Mouse (Mus musculus): ENCODE data around the gene Ttc4.

Gene Ttc4

GRCm38 (mm10) chr4:106650833-106651527 lies 27.8 kb downstream of the Ttc4 start, which contains the start of gene Pars2:
Gene Pars2 (plus strand): TSS chr4:106651069.
- DNase-seq = peak; percentile 98

DNA sequence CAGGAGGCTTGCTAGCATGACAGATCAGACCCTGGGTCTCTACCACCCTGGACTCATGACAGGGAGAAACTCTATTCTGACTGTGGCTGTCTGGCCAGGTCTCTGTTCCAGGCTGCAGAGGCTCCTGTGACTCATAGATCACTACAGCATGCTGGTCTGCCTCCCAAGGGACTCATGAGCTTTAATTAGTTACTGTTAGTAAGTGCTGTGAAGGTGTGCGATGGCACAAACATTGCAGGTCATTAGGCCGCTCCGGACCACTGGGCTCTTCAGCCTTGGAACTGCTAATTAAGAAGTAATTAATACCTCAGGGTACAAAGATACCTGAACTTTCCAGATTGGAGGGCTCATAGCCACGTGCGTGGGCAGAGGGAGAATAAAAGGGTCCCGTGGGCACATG lies 31.6 kb downstream of the Ttc4 start:
- no peak for DNase-seq

DNA sequence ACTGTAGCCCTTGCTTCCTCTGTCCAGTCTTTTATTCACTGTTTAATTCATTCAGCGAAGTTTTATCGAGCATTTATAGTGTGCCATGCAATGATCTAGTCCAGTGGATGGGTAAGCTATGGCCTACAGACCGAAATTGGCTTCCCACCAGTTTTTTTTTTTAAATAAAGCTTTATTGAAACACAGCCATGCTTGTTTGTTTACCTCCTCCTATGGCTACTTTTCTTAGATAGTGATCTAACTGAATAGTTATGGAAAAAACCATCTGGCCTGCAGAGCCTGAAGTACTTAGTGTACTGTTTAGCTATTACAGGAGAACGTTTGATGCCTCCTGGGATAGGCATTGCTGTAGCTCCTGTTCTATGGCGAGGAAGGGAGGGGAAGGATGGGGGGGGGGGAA lies 32.9 kb downstream of the Ttc4 start:
- DNase-seq = no peak

- DNase-seq = no peak
Measured at GRCm38 (mm10) chr4:106644218-106644610, 34.5 kb downstream of the Ttc4 start.

GRCm38 (mm10) chr4:106643483-106644217 lies 35.1 kb downstream of the Ttc4 start:
- DNase-seq = no peak

DNA sequence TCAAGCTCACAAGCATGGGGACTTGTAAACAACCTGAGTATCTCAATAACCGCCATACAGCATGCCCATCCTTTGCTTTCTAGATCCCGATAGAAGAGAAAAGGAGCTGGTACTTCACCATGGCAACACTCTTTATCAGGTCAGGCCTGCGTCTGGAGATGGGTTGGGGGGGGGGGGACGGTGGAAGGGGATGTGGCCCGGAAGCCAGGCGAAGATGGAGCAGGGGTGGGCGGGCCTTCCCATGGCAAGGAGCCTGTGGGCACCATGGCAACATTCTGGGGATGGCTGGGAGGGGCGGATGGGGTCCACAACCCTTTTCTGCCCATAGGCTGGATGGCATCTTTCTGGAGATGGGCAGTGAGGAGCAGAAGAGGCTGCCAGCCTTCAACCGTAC lies 44.7 kb downstream of the Ttc4 start:
- no peak for DNase-seq

DNA sequence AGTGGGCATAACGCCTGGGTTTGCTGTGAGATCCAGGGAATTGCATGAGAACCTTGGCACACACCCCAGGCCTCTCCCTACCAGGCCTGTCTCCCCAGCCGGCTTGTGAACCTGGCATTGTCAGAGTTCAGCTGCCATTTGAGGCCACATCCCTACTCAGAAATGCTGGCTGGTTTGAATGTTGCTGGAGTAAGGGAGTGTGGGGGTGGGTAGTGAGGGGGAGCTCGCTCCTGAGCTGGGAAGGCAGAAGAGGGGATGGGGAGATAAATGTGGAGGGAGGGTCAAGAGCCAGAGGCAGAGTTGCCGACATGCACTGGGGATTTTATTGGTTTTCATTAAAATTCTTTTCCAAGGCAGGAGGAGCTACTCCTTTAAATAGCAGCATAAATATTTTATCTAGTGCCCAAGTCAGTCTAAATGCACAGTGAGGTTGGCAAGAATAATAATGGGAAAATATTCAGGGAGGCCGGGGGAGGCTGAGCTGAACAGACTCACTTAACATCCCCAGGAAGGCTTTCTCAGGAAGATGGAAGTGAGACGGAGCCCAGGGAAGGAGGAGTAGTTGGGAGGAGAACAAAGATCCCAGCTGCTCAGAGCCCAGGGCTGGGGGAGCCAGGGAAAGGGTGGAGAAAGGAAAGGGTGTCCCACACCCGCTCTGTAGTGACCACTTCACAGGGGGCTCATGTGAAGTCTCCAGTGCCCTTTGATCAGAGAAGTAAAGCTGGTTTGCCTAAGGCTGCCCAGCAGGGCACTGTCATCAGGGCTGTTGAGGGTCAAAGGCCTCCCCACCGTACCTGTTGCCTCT lies 45.3 kb downstream of the Ttc4 start:
- DNase-seq = no peak

GRCm38 (mm10) chr4:106632313-106632712 lies 46.4 kb downstream of the Ttc4 start:
- DNase-seq = no peak

DNA sequence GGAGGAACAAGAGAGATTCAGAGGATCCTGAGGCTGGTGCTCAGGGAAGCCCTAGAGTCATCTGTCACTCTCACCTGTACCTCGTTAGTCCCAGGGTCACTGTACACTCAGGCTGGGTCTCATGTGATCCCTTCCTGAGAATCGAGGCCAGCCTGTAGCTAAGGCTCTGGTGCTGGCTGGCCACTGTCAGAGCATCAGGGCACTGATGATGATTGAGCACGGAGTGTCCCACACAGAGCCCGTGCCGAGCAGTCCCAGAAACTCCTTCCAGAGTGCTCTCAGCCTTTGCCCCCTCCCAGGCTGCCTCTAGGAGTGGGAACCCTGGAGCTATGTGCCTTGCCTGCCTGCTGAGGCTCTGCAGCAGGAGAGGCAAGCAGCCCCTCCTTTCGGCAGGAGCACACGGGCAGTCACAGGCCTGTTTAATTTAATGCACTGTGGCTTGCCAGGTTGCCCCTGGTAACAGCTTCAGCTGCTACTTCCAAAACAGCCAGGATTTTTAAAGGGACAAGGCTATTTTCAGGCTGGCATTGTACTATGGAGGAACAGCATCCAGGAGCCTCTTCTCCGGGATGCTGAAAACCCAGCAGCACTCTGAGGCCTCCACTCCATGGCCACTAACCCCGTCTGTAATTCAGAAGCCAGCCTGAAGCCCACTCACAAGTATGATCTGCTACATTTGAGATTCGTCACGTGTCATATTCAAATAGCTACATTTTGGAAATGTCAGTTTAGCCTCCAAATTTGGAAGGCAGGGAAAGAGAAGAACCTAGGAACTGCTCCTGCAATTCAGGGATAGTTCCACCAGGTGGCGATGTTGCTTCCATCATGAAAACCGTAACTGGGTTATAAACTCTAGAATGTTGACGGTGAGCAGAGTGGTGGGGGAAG lies 48.2 kb downstream of the Ttc4 start:
- peak; percentile 88 for DNase-seq

DNA sequence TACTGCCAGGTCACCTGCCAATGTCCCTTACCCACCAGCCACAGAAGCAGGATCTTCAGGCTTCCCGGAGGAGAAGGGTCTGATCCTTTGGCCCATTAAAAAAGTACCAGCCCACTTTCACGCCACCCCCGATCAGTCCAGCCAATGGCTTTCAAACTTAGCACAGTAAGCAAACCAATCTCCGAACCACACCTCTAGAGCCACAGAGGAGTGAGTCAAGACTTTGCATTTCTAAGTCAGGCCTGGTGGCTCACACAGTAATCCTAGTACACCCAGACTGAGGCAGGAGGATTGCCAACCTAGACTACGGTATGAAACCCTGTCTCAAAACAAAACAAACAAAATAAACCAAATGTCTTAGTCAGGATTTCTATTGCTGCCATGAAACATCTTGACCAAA lies 49.4 kb downstream of the Ttc4 start:
- no peak for DNase-seq

DNA sequence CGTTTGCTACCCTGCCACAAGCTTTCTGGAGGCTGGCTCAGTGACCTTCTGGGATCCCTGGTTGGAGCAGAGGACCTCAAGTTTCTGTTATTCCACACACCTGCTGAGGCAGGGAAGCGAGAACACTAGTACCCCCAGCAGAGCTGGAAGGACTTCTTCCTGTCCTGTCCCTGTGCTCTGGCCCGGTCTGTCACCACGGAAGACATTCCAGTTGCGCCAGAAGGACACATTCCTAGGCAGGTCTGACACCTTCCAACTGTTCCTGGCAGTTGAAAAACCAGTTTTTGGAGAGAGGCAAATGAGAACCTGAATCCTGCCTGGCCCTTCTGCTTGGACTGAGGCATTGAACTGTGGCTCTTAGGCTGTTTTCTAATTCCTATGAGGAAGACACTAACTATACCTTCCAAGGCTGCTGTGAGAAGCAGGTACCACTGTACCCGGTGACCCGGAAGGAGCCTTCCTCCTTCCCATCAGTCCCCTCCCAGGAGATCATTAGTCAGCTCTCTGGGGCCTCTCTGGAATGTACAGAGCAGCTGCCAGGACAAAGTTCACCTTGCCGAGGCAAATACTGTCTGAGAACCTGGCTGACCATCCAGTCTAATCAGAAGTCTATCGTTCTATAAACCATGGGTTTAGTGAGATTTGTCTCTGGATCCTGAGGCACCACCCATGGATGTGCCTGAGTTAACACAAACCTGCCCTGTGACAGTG lies 49.9 kb downstream of the Ttc4 start:
- no peak for DNase-seq

GRCm38 (mm10) chr4:106627809-106628208 lies 50.9 kb downstream of the Ttc4 start:
- no peak for DNase-seq

DNA sequence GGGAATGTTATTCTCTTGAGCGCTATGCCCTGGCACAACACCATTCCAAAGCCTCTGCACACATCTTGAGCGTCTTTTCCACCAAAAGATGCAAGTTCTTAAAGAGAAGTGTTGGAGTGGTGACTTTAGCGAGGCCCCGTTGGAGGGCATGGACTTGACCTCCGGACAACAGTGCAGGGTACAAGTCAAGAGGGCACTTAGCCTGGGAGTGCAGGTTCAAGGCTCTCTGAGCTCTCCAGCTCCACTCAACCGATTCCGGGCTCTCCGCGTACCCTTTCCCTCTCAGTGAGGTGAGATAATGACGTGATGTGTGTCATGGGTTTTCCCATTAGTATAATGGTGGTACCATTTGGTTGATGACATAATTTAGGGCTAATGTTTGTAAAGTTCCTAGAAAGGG lies 54.5 kb downstream of the Ttc4 start:
- no peak for DNase-seq

DNA sequence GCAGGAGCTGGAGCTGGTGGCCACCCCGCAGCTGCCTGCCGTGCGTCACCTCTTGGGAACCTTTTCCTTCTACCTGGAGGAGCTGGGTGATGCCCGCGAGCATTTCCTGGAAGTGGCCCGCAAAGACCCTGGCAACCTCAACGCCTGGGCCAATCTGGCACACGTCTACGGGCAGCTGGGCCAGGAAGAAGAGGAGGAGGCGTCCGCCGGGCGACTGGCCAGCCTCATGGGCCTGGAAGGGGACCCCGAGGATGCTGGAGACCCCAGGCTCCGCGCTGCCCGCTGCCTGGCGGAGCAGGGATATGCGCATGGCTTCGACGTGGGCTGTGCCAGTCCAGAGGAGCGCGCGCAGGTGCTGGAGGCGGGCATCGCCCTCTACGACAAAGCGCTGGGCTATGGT lies 56.0 kb downstream of the Ttc4 start:
- DNase-seq = no peak

DNA sequence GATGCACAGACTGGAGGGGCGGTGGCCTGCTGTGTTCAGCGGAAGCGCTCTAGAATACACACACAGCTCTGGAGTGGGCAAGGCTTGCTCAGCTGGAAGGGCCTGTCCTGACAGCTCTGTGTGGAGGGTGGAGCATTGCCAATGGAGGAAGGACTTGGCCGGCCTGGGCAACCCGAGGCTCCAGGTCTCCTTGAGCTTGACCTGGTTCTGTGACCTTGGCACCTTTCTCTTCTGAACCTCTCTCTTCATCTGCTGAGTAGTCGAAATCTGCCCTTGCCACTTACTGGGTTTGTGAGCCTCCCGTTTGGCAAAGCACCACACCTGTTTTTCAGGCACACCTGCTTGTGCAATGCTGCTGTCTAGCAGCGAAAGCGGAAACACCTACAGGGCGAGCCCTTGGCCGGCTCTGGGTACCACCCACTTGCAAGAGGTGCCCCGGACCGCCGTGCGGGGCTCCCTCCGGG lies 56.7 kb downstream of the Ttc4 start, which contains the start of gene Ttc22:
Gene Ttc22, plus strand, starts transcription at position 403 of the 464 bp plus-strand sequence.
- DNase-seq = no peak

DNA sequence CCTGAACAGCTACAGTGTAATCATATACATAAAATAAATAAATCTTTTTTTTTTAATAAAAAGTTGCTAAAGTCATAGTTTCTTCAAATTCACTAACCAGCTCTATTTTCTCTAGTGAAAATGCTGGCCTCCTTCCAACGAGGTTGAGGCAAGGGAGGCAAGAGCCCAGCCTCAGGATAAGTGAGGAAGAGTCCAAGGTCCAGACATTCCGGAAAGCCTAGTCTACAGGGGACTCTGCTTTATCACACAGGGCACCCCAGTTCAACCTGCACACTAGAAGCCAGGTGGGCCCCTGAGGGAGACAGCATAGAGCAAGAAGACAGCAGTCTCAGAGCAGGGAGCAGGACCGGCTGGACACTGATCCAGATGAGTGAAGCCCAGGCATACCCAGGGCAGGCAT lies 57.3 kb downstream of the Ttc4 start:
- no peak for DNase-seq

DNA sequence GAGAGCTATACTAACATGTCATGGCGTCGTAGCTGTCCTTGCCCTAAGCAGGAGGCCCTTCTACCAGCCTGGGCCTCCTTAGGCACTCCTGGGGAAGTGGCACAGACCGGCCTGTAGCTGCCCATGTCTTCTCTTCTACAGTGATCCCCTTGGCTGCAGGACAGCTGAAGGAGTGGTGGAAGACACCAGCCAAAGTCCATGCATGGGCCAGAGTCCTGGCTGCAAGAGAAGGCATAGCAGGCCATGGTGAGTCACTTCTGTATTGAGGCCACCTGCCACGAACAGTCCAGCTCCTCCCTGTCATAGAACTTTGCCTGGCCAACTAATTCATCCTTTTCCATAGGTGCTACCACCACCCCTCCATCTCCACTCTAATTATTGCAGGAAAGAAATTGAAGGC lies 59.8 kb downstream of the Ttc4 start:
- no peak for DNase-seq

DNA sequence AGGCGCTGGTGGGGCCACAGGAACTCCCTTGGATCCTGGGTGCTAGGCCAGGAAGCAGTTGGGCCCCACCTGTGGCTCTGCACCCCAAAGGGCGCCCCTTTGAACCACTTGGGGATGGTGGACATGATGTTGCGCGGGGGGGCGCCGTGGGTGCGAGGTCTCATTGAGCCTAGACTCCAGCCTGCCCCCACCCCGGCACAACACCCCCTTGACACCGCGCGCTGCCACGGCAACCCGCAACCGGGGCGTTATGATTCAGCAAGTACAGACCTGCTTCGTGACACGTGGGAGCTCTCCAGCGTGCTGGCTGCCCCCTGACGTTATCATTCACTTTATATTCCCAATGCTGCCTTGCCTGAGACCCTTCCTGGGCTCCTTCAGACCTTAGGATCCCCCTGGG lies 61.7 kb downstream of the Ttc4 start, which contains the start of gene Lexm:
Gene Lexm, minus strand, starts transcription at position 186 of the 400 bp plus-strand sequence.
- peak; percentile 38 for DNase-seq

GRCm38 (mm10) chr4:106615637-106616036 lies 63.1 kb downstream of the Ttc4 start:
- no peak for DNase-seq

DNA sequence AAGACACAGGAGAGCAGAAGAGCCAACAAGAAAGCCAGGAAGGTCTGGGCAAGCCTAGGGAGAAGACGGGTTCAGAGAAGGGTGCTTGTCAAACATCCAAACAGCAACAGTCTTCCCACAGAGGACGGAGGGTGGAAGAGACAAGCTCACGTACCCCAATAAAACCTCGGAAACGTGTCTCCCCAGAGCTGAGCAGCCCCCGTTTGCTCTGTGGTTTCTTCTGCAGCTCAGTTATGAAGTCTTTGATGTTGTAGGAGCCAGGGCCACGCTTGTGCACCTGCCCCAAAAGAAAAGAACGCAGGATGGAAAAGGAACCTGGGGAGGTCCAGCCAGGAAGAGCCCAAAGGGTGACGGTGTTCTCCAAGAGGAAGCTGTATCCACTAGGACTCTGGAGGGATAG lies 63.9 kb downstream of the Ttc4 start:
- DNase-seq = no peak

- peak; percentile 71 for DNase-seq
Measured at GRCm38 (mm10) chr4:106614180-106614797, 64.5 kb downstream of the Ttc4 start.

Data from right cerebral cortex, postnatal 14 days (tissue).